Mouse (Mus musculus) layer of hippocampus, postnatal 10 days (tissue): ENCODE data around the gene Kdm6a. TPM values are rescaled to one million over a fixed set of nuclear protein-coding genes. Genes with fewer than 3 reads are reported as not detected.

Source experiments
- total RNA-seq, 2 experiments: library from RNA; stranded (reverse); gene quantifications; 2 replicates each; pipeline ENCODE4 v1.2.3; 2021

Gene Kdm6a
- total RNA-seq, 2 experiments from 2014 or later: 36.4 to 50.0 TPM

Other genes starting within 250 kb of the Kdm6a start
- gene Dusp21, start 16.7 kb upstream of the Kdm6a start, total RNA-seq: not detected